Mouse (Mus musculus): ENCODE data around the gene Sema3d.

Sema3d gene

DNA sequence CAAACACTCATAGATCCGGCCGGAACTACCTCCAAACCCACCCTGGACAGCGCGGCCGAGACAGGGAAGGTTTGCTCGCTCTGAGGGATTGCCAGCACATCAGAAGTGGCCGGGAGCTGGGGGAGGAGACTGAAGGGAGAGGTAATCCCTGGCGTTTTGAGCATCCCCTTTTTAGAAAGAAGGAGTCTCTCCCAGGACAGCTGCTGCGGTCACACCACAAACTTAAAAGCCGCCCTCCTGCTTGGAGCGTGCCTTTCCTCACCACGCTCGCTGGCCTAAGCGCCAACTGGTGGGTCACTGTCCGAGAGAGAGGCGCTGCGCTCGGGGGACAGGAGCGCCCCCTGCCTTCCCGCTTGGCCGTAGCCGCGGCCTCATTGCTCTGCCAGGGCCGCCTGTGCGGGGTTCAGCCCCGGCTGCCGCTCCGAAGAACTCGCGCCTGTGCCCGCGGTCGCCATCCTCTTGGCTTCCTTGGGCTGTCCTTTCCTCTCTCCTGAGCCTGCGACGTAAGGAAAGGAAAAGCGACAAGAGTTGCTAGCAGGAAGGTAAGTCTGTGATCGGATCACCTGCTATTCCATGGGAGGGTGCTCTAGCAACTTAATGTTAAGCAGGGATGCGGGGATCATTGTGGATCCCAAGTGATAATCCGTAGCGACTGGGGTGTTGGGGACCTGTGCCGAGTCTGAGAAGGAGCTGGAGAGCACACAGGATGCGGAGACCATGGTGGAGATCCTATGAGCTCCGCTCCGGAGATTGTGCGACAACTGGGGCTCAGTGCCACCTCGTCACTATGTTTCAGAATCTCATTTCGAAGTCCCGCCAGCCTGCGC, at the start of gene Sema3d:
TSS of gene Sema3d (plus strand) at position 253 of the 827 bp plus-strand sequence.
- peak; percentile 30 for DNase-seq

DNA sequence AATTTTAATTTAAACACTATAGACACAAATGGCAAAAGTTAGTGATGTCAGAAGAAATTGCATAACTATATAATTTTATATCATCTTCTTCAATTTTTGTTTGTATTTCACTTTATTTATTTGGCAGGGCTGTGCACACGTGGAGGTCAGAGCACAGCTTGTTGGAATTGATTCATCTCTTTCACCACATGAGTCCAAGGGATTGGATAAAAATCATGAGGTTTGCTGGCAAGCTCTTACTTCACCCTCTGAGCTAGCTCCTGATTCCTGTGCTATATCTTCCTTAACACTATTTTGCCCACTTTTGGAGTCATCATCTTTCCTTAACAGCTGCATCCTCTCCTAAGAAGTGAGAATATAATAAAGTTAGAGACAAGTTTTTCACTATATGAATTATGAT, 5.9 kb upstream of the Sema3d start:
- DNase-seq = no peak

DNA sequence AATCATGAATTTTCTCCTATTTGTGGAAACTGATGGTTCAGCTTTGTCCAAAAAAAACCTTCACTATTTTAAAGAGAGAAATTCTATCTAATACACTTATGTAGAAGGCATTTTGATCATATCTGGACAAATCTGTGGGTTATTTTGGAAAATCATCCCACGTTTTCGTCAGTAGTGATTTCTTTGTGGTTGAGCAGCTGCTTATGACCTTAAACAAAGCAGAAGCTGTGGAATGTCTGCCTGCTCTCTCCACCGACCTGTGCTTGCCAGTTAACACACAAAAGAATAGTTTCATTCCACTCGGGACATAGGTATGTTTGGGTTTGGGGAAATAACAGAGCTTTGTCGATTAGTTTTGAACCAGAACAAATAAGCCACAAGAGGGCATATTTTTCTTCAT, 4.3 kb upstream of the Sema3d start:
- DNase-seq = no peak

DNA sequence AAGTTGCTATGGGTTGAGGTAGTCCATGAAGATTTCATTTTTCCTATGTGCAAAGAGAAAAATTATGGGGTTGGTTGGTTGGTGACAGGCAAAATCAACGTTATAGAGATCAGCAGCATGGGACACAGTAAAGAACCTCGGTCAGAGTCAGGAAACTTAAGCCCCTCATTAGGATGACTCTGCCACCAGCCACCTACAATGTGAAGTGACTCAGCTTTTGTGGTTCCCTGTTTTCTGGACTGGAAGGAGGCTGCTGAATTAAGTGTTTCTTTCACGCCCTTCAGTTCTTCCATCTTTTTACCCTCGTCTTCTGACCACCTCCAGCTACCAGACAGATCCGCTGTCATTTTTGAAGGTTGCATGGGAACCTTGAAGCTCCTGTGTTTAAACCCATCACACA, 1.2 kb upstream of the Sema3d start:
- DNase-seq = no peak

DNA sequence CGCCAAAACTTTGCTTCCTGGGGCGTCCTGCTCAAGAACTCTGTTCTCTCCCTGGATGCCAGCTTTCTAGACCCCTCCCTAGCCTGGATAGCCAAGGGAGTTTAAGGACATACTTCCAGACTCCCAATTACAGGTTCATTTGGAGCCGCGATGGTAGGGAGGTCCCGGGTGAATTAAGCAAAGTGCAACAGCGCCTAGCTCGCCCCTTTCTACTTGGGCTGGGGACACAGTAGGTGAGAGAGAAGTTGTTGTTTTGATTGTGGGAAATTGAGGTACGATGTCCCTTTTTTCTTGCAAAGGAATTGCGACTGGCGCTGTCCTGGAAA, 738 bp downstream of the Sema3d start:
- DNase-seq = no peak

GRCm38 (mm10) chr5:12392667-12393066, 9.5 kb downstream of the Sema3d start:
- no peak for DNase-seq

GRCm38 (mm10) chr5:12399271-12399670, 16.1 kb downstream of the Sema3d start:
- DNase-seq = no peak

DNA sequence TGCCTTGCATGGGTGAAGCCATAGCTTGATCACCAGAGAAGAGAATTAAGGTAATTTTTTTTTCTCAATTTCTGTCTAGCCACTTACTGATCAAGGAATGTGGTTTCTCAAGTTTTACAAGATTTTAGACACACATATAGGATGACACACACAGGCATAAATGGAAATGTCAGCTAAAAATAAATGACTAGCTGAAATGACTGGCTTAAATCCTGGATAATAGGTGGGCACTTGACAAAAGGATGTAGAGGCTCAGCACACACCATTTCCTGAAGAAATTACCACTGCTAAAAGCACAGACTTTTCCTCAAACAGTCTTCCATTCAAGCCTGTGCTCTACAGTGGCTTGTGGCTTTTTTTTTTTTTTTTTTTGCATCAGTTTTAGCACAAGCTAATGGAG, 21.0 kb downstream of the Sema3d start:
- DNase-seq = no peak

DNA sequence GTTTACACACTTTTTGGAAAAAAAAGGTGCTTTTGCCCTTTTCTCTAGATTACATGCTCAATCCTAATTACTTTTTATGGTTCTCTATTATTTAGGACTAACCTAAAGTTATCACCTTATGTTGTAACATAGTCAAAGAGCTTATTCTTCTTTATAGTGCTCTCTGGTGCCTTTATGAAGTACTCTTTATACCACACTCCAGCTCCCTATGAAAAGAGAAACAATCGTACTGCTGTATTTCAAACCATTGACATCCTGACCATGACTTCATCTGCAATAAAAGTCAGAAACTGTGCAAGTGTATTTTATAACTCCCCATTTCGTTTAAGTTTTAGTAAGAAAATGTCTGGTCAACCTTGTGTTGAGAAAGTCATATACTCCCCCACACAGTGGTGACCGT, 29.4 kb downstream of the Sema3d start:
- no peak for DNase-seq

- DNase-seq = no peak
Observed at GRCm38 (mm10) chr5:12423264-12423663, 40.1 kb downstream of the Sema3d start.

DNA sequence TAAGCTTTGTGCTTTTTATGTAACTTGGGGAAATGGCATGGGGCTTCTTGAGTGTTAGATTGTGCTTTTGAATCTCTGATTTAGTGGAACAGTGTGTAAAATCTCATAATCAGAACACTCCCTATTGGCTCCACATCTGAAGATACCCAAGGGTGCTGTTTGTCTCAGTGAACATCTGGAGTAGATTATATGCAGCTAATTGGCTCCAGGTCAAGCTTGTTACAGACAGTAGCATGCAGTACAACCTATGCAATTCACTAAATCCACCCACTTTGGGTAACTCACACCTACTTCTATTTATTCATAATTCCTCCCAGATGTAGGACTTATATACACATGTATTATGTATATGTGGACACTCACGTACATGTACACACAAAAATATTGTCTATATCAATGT, 58.6 kb downstream of the Sema3d start:
- DNase-seq = no peak

GRCm38 (mm10) chr5:12442176-12443105, 59.3 kb downstream of the Sema3d start:
- DNase-seq = no peak

GRCm38 (mm10) chr5:12451089-12451488, 67.9 kb downstream of the Sema3d start:
- DNase-seq = no peak

DNA sequence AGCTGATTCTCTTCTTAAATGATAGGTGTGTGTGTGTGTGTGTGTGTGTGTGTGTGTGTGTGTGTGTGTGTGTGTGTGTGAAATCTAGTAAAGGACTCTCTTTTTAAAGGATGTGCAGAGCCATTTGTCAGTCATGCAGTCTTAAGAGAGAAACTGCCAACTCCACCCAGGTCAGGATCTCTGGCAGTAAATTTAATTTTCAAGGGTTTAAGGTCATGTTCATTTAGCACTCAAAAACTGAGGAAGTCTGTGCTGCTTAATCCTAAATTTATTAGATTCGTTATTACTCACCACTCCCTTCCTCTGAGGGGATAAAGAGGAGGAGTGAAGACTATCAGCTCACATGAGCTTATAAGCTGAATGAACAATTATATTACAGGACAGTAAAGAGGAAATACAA, 71.8 kb downstream of the Sema3d start:
- peak; percentile 21 for DNase-seq

- DNase-seq = no peak
Observed at GRCm38 (mm10) chr5:12457509-12457908, 74.3 kb downstream of the Sema3d start.

GRCm38 (mm10) chr5:12467568-12468336, 84.6 kb downstream of the Sema3d start:
- DNase-seq = no peak

DNA sequence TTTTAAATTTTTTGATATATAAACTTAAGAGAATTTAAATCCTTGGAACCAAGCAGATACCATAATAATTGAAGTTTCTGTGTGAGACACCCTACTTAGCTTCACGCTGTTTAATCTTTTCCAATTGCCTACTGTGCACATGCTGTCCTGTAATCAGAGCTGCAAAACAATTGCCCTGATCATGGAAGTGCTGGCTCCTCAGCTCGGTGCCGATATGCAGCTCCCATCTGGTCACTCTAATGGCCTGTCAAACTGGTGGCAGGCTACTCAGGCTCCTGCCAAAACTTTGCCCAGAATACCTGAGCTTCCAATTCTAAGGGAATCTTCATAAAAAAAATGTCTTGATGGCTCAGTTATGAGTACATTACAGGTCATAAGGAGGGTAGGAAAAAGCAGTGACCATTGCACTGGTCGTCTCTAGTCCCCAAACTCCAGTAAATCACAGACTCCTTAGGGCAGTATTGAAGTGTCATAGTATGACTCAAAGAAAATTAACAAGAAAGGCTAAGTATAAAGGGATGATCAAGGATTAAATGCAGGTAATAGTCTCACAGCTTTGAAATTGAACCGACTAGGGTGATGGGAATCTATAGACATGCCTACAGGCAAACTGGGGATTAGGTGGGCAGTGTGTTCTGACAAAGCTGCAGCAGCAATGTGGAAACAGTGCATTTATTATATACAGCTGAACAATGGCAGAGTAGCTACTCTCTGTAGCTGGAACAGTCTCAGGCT, 91.9 kb downstream of the Sema3d start:
- no peak for DNase-seq

GRCm38 (mm10) chr5:12475639-12475916, 92.4 kb downstream of the Sema3d start:
- no peak for DNase-seq

DNA sequence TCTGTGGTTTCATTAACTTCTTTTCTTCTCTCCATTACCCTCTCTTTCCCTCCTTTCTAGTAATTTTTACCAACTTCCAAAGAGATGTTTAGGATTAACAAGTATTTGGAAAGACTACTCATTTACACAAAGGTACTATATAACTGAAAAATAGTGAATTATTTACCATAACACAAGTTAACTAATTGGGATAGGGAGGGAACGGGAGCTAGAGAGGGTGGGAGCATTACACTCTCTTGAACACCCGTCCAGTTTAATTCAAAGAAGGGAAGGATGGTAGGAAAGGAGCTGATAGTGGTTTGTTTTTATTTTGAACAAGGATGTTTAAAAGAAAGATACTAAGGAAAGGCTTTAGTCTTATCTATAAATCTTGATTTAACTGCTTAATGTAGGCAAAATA, 104.7 kb downstream of the Sema3d start:
- no peak for DNase-seq

DNA sequence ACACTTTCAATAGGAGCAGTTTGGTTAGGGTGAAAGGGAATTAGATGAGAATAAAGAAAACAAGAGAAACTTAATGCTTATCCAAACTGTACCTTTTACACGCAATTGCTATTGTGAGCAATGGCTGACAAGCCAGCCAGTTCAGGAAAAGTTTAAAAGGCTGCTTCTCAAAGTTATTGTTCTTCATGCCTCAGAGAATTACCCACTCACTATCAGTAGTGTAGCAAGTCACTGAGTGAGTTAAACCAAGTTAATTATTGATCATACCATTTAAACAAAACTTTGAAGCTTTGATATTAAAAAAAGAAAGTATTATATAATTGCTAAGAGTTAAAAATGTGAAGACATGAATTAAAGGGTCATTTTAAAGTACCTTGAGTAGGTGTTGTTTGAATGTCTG, 108.5 kb downstream of the Sema3d start:
- no peak for DNase-seq

GRCm38 (mm10) chr5:12498227-12498928, 115.2 kb downstream of the Sema3d start:
- no peak for DNase-seq

DNA sequence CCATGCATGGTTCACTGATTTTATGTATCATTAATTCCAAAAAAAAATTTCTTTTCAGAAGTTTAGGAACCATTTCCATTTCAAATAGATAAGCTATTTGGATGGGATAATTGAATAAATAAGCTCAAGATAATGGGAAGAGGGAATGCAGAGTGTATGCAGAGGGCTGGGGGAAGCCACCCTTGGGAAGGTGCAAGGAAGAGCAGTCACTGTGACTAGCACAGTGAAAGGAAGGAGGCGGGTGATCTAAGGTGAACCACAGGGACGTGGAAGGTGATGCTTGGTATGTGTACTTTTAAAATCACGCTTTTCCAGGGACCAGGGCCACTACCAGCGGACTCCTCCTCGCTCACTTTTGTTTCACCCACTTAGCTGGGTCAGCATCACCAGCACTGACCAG, 115.9 kb downstream of the Sema3d start:
- DNase-seq = no peak

Measured in kidney, adult 11 months (tissue).